Mouse (Mus musculus) E14TG2a.4 (cell line): Measurements from ENCODE around the gene Atxn1.

ENCODE experiments used
- H3K27me3 ChIP-seq: 2 replicates; pipeline ENCODE4 v1.6.1; 2014; ENCODE audit warnings: low read length, control low read depth; ENCODE audit not compliant: insufficient read depth
- H3K36me3 ChIP-seq: 2 replicates; pipeline ENCODE4 v1.6.1; 2014; ENCODE audit warnings: low read length, control low read depth; ENCODE audit not compliant: insufficient read depth
- H3K4me1 ChIP-seq: replicated peaks from 2 replicates; pipeline ENCODE4 v1.6.1; 2014; ENCODE audit warnings: low read depth, low read length, control low read depth
- H3K4me3 ChIP-seq: replicated peaks from 2 replicates; pipeline ENCODE4 v1.5.1; 2014; ENCODE audit warnings: mild to moderate bottlenecking, low read length
- H3K9me3 ChIP-seq: 2 replicates; pipeline ENCODE4 v1.6.1; 2014; ENCODE audit warnings: low read length, control low read depth
- CTCF ChIP-seq: conservative IDR thresholded peaks from 2 replicates; pipeline ENCODE4 v1.5.1; 2014; ENCODE audit warnings: low read length
- NANOG ChIP-seq: IDR thresholded peaks from 2 replicates; pipeline ENCODE4 v1.6.1; 2014; ENCODE audit warnings: borderline replicate concordance, low read length, mixed read lengths
- POU5F1 ChIP-seq: IDR thresholded peaks from 2 replicates; pipeline ENCODE4 v1.6.1; 2014; ENCODE audit warnings: low read length, borderline replicate concordance

Gene Atxn1

GRCm38 (mm10) chr13:45735802-45736201, 229.0 kb downstream of the Atxn1 start:
- no peaks in the 10 kb centered on the region for H3K9me3 ChIP-seq
- no peak overlapping the region for H3K4me3 ChIP-seq
- H3K4me1 ChIP-seq, result no peaks in the 10 kb centered on the region
- H3K27me3 ChIP-seq, result no peaks in the 10 kb centered on the region; the same call in 1 of the 2 replicates
- TF ChIP-seq CTCF, result no peak
- TF ChIP-seq POU5F1, result no peak
- no peak for TF ChIP-seq NANOG
- H3K36me3 ChIP-seq, result no peaks in the 10 kb centered on the region

GRCm38 (mm10) chr13:45734531-45734930, 230.3 kb downstream of the Atxn1 start:
- TF ChIP-seq POU5F1, result no peak
- no peak for TF ChIP-seq NANOG
- TF ChIP-seq CTCF, result no peak
- no peak overlapping the region for H3K4me3 ChIP-seq

GRCm38 (mm10) chr13:45732590-45732989, 232.2 kb downstream of the Atxn1 start:
- Histone ChIP-seq H3K36me3 (no peaks in the 10 kb centered on the region), H3K9me3 (no peaks in the 10 kb centered on the region), H3K4me1 (no peaks in the 10 kb centered on the region; the same call in 1 of the 2 replicates), H3K27me3 (no peaks in the 10 kb centered on the region), H3K4me3 (no peak overlapping the region)
- no peak for TF ChIP-seq CTCF
- TF ChIP-seq NANOG, result no peak
- no peak for TF ChIP-seq POU5F1

More at GRCm38 (mm10) chr13:45734531-45734930, 230.3 kb downstream of the Atxn1 start:
- Histone ChIP-seq H3K27me3 (no peaks in the 10 kb centered on the region; the same call in 1 of the 2 replicates), H3K9me3 (no peaks in the 10 kb centered on the region), H3K4me1 (no peaks in the 10 kb centered on the region), H3K36me3 (no peaks in the 10 kb centered on the region)

- Histone ChIP-seq H3K36me3 (no peaks in the 10 kb centered on the region), H3K4me3 (no peak overlapping the region), H3K9me3 (no peaks in the 10 kb centered on the region), H3K4me1 (peaks cover 13% of the 10 kb centered on the region), H3K27me3 (no peaks in the 10 kb centered on the region)
- no peak for TF ChIP-seq CTCF
- TF ChIP-seq NANOG, result no peak
- no peak for TF ChIP-seq POU5F1
Measured at GRCm38 (mm10) chr13:45726917-45727316, 237.9 kb downstream of the Atxn1 start.

- Histone ChIP-seq H3K9me3 (no peaks in the 10 kb centered on the region), H3K27me3 (no peaks in the 10 kb centered on the region), H3K4me3 (no peak overlapping the region), H3K4me1 (peaks cover 13% of the 10 kb centered on the region), H3K36me3 (no peaks in the 10 kb centered on the region)
- TF ChIP-seq POU5F1 (no peak), CTCF (no peak), NANOG (no peak)
Measured at GRCm38 (mm10) chr13:45726181-45726580, 238.6 kb downstream of the Atxn1 start.

GRCm38 (mm10) chr13:45724507-45725259, 240.1 kb downstream of the Atxn1 start:
- no peaks in the 10 kb centered on the region for H3K9me3 ChIP-seq
- H3K36me3 ChIP-seq, result no peaks in the 10 kb centered on the region
- TF ChIP-seq NANOG, result no peak
- TF ChIP-seq POU5F1, result no peak
- no peak for TF ChIP-seq CTCF
- peaks cover 13% of the 10 kb centered on the region for H3K4me1 ChIP-seq
- no peaks in the 10 kb centered on the region for H3K27me3 ChIP-seq
- no peak overlapping the region for H3K4me3 ChIP-seq

- no peak for TF ChIP-seq POU5F1
- no peak for TF ChIP-seq NANOG
- no peak for TF ChIP-seq CTCF
- Histone ChIP-seq H3K4me3 (no peak overlapping the region), H3K4me1 (peaks cover 23% of the 10 kb centered on the region)
Measured at GRCm38 (mm10) chr13:45722885-45723284, 241.9 kb downstream of the Atxn1 start.

GRCm38 (mm10) chr13:45721621-45722020, 243.2 kb downstream of the Atxn1 start:
- H3K4me3 ChIP-seq, result no peak overlapping the region
- no peaks in the 10 kb centered on the region for H3K9me3 ChIP-seq
- H3K36me3 ChIP-seq, result no peaks in the 10 kb centered on the region
- peaks cover 23% of the 10 kb centered on the region for H3K4me1 ChIP-seq
- H3K27me3 ChIP-seq, result no peaks in the 10 kb centered on the region
- no peak for TF ChIP-seq POU5F1
- no peak for TF ChIP-seq NANOG
- TF ChIP-seq CTCF, result no peak

More at GRCm38 (mm10) chr13:45722885-45723284, 241.9 kb downstream of the Atxn1 start:
- Histone ChIP-seq H3K36me3 (no peaks in the 10 kb centered on the region), H3K27me3 (no peaks in the 10 kb centered on the region), H3K9me3 (no peaks in the 10 kb centered on the region)
